Mouse (Mus musculus): ENCODE measurements around the gene Gid8. TPM values are rescaled to one million over a fixed set of nuclear protein-coding genes. Genes with fewer than 3 reads are reported as not detected.

Gene Gid8
- total RNA-seq (2021) = 63.0 and 72.3 TPM in 2 replicates
- long read RNA-seq, transcript Gid8-201 (5 exons, 1,655 nt) = major isoform, 16 of 28 reads
- long read RNA-seq, partial matches to known transcripts = 3 of 28 reads
- long read RNA-seq, other reads (novel, unspliced or antisense) = 9 of 28 reads

DNA sequence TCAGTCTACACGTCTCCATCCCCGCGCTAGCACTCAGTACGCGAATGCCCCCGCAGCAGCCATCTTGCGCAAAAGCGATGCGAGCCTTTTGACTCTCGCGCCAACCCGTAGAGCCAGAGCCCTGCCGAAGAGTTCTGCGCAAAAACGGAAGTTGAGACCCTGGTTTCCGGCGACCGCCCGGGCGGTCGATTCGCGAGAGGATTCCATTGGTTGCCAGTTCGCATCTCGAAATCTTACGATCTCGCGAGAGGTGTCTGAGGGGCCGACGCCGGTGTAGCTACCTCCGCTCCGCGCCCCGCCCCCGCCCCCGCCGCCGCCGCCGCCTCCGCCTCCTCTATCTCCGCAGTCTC, at the start of gene Gid8, which contains the start of gene Dido1:
TSS of gene Gid8 (plus strand) at position 195 of the 350 bp plus-strand sequence.
TSS of gene Dido1 (minus strand) at position 77 of the 350 bp plus-strand sequence.
- peak; percentile 95 for DNase-seq

DNA sequence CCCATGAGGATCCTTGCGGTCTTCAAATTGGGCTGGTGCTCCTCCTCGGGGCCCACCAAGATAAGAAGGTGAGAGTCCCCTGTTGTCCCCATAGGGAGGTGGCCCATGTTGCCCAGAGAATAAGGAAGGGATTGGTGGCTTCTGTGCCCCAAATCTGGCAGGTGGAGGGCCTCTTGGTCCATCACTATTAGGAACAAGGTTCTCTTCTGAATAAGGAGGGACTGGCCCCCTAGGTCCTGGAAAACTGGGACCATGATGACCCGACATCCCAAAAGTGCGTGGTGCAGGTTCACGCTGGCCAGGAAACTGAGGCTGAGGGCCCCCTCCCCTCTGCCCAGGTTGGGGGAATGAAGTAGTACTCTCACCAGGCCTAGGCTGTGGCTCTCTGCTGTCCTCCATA, 49.4 kb upstream of the Gid8 start:
- DNase-seq = no peak

DNA sequence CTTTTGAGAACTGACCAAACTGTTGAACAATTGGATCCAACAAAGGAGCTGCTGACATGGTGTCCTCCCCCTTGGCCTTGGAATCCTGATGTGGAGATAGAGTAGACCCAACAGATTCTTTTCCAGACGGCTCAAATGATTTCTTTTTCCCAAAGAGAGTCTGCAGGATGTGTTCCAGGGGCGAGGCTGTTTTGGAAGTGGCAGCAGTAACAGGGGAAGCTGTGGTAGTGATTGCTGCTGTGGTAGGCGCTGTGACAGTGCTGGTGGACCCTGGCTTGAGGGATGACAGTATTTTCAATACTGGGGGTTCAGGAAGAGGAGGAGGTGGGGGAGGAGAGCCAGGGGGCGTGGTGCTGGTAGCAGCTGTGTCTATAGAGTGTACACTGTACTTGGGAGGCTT, 47.9 kb upstream of the Gid8 start:
- no peak for DNase-seq

DNA sequence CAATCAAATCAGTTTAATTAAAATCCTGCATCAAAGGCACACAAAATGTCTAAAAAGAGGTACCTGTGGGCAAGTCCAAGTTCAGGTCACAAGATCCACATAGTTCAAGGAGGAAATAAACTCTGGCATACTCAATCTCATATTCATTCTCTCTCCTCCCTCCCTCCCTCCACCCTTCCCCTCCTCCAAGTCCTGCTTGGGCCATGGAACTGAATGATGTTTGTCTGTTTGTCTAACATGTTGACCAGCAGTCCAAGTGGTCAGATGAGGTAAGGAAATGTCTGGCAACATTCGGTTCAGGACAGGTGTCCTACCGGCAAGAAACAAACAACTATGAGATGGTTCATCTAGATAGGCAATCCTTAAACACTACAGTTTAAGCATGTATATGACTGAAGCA, 33.2 kb upstream of the Gid8 start:
- no peak for DNase-seq

DNA sequence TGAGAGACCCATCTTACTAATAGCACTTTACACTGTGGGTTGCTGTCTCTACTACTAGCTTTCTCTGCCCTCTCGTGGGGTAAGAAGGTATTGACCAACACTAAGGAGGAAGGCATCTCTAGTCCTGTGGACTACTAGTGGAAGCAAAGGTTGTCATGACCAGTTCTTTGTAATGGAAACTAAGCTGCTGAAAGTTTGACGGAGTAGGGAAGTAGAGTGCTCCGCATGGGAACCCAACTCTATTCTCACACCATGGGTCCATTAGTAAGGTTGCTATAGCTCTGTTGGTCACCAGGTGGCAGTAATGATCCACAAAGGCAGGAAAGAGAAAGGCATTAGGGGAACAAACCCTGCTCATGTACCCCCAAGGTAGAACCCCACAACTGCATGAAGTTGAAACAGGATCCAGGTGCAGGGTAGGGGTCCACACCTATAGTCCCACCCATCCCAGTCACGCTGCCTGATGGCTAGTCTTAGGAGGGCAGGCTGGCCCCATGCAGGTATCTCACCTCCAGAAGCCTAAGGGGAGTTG, 31.2 kb upstream of the Gid8 start:
- DNase-seq = peak; percentile 38

DNA sequence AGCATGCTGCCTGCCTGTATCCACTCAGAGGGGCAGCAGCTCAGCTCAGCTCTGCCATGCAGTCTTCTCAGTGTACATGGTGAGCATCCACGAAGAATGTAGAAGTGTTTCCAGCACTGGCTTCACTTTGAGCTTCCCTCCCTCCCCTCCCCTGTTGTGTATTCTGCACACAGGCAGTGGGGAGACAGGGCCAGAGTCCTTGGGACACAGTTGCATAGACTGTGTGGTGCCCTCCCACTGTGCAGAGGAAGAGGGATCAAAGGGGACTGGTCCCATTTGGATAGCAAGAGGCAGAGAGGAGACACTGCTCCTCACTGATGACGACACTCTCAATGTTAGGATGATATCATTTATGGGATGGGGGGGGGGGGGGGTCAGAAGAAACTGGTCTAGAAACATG, 28.7 kb upstream of the Gid8 start:
- no peak for DNase-seq

DNA sequence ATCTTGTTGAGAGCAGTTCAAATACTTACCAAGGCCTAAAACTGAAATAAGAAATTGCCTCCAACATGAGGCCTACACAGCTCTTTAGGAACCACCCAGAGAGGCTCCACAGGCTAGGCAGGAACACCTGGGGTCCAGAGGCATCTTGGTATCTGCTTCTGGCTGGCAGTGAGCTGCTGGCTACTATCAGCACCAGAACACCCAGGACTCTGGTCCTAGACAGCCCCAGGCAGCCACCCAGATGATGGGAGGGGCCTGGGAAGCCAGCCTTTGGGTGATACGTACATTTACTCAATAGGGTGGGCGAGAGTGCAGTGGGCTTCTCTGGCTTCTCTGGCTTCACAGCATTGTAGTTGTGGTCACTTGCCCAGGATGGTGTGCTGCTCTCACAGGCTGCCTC, 26.4 kb upstream of the Gid8 start:
- DNase-seq = no peak

DNA sequence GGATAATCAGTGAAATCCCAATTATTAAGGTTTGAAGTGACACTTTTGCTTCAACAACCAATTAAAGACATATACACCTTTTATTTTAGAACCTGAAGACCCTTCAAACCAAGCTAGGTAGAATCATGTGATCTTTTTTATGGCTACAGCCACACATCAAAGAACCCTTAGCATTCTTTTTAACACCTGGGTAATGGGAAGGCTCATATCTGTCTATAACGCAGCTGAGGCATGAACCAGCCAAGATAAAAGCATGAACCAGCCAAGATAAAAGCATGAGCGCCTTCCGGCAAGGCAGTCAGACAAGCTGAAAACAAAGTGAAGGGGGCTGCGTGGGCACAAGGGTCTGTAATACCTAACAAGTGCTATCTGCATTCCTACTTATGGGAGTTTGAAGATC, 25.9 kb upstream of the Gid8 start:
- DNase-seq = no peak

DNA sequence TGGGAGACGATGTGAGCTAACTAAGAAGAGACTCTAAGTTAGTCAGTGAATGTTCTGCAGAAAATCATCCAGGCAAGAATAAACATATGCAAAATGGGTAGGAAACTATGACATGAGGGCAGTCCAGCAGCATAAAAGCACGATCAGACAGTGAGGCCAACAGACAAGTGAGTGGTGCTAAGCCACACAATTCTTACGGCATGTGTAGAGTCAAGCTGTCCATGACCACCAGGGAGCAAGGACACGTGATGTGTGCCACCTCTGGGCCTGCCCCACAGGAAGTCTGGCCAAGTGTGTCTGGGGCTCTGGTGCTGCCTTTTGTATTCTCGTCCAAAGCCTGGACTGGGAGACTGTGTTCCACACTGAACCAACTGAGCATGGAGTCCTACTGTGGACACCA, 20.1 kb upstream of the Gid8 start:
- peak; percentile 32 for DNase-seq

DNA sequence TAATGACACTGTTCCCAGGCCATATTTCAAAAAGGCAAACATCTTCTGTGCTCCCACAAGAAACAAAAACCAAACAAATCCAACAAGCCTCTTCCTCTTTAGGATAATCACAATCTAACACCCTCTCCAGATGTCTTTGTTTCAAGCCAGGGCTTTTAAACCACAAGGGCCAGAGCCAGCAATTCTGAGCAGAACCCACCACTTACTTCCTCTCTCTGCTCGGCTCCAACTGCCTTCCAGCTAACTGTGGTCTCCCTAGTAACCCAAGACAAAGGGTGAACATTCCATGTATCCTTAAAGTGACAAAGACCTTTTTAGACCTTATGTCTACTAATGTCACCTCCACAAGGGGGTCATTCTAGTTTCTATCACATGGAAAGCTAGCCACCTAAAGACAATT, 17.3 kb upstream of the Gid8 start:
- no peak for DNase-seq

DNA sequence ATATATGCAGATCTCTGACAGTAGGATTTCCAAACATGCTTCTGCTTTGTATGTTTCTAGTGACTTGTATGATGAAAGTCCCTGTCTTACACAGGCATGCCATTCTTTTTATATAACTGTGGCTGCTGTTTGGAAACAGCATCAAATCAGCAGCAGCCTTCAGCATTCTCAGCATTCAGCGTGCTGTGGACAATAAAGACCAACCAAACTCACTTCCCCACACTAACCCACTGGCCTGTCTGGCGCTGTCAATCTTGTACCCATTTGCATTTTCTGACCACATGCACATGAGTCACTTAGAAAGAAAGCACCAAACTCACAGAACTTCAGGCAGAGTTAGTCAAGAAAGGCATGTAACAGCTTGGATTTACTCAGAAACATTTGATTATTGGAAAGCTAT, 14.7 kb upstream of the Gid8 start:
- no peak for DNase-seq

DNA sequence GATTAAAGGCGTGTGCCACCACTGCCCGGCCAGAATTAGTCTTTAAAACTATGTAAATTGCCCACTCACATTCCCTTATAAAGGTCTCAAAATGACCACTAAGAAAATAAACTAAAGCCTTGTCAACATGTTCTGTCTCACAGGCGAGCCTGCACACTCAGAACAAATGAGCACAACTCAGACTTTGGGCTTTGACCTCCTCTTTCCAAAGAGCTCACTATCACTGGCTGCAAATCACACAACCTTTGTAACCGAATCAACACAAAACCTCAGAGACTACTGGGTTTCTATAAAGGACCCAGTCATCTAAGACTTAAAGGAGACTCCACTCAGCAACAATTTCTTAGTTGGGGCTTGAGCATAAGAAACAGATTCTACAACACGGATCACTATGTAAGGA, 9.5 kb upstream of the Gid8 start:
- DNase-seq = no peak

DNA sequence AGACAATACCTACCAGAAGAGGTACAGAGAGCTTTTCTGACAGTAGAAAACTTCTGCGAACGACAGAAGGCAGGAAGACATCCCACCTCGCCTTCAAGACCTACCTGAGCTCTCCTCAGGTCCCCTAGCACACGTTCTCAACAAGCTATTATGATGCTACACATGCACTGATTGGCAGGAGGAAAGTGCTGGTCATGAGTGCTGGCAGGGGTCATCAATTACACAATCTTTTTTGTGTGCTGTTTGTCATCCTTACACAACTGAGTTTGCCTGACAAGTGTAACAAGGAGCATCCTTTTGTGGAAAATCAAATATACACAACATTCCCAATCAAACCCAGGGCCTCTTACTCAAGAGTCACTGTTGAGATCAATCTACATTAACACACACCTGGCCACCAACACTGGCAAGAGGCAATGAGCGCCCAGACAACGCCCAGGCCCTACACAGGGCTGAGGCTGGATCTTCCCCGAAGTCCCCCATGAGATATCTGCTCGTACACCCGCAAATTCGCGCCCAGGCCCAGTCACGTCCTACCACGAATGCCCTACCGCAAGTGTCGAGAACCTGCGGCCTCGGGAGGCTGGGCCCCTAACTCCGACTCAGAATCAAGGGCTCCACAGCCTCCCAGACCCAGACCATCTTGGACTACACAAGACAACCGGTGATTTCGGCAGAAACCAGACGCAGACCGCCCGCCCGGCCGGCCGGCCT, 8.7 kb upstream of the Gid8 start:
- no peak for DNase-seq

DNA sequence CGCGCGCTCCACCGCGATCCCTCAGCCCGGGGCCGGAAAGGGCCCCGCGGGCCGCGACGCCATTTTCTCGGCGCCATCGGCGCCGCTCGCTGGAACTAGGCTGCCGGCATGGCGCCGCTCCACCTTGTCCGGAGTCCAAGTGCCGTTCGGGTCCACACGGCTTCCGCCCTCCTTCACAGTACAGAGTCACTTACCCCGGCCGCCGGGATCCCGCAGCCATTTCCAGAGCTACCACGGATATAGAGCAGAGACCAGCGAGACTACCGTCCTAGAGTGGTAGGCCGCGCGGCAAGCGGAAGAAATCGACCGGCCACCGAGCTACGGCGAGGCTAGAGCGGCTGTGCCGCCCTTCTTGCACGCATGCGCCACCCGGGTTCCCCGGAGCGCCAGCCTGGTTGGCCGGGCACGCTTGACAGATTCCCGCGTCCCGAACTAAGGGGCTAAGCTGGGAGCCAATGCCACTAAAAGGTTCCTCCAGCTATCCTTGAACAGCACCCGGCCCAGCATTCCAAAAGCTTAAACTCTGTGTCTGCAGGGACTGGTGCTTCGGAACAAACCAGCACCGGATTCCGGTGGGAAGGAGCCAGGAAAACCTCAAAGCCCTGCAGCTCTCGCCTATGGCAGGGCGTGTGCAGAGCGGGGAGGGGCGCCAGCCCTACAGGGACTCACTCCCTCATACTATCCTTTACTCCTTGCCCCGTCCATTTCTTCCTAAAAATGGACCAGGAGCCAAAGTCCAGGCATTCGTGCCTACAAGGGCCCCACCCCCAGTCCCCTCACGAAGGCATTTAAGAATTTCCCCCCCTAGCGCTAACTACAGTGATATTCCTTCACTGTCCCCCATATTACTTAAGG, 7.9 kb upstream of the Gid8 start:
- DNase-seq = peak; percentile 93

DNA sequence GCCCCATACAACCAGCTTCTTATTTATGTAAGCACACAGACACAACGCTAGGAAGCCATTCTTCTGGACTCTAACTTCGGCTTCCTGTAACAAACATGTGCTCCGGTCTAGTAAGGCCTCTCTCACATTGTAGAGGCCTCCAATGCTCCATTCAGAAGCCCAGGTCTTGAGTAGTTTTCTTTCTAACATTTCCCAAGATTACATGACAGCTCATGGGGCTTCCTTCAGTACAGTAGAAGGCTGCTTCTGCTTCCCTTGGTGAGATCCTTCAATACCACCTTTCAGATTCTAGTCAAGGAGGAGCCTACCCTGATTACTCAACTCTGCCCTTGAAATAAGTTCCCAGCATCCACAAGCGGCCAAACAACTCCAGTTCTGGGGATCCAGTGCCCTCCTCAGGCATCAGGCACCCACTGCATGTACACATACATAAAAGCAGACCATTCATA, 7.2 kb upstream of the Gid8 start:
- no peak for DNase-seq

DNA sequence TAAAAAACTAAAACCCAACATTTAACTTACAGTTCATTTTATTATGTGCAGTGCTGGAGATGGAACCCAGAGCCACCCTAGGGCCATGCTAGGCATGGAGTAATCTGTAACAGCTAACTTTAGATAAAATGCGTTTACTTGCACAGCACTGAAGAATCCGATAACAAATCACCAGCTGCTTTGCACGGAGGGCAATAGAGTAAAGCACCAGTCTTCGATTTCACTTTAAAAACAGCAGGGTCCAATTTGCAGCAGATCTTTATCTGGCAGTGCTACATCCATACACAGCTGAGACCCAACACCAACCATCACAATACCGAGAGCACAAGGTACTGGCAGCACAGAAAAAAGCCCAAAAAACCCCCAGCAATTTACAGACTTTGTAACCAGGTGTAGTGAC, 6.7 kb upstream of the Gid8 start:
- no peak for DNase-seq

DNA sequence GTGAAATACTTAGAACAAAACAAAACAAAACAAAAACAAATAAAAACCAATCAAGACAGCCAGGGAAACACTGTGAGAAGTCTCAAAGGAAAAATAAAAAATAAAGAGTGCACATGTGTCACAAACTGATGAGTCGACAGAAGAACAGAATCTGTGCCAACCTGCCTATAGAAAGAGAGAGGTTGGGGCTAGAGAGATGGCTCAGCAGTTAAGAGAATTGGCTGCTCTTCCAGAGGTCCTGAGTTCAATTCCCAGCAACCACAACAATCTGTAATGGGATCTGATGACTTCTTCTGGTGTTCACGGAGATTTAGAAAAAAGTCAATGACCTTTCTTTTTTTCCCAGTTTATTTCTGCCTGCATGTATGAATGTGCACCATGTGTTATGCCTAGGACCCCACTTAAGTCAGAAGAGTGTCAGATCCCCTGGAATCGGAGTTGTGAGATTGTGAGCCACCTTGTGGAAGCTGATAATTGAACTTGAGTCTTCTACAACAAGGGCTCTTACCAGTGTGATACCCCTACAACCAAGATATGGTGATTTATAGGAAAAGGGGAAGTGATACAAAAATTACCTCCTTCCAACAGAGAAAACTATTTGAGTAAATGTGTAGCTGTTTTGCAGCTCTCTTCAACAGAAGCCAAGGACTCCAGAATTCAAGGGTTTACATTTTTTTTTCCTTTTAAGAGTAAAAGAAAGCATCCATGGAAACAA, 6.1 kb upstream of the Gid8 start:
- DNase-seq = no peak

DNA sequence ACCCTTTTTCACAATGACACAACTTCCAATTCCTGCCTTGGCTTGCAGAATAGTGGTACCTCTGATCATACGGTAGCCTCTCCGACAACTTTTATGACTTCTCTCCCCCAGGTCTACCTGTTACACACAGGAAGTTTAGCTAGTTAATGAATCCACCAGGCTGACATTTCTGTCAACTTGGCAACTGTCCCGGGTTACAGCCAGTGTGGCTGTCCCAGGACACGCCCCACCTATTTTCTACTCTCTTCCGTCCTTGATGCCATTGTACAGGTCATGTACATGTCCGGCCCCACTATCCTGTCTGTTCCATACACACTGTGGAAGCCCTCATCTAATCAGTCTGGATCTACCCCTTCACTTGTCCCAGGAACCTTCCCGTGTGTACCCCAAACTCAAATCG, 5.3 kb upstream of the Gid8 start:
- peak; percentile 52 for DNase-seq

DNA sequence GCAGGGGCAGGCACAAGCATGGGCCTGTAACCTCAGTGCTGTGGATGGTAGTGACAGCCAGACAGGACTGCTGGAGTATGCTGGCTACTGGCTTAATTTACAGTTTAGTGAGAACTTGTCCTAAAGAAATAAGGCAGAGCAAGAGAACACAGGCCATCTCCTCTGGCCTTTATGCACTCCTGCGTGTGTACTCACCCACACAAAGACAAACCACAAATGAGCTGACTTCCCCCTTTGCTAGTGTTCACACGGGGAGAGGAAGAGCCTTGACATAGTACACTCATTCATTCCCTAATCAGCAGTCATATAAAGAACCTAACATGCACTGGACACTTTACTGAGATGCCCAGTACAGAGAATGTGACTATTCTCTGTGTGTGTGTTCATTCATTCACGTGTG, 4.9 kb upstream of the Gid8 start:
- no peak for DNase-seq

DNA sequence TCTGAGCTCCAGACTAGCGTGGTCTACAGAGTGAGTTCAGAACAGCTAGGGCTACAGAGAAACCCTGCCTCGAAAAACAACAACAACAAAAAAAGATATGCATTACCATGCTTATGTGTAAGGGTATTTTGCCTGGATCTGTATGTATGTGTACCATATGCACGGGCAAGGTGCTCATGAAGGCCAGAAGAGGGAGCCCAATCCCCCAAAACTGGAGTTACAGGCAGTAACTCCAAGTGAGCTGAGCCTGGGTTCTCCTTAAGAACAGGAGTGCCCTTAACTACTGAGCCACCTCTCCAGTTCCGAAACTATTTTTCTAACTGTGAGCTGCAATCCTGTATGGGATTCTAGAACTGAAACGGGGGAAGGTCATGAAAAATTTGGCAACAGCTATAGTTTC, 3.9 kb upstream of the Gid8 start:
- DNase-seq = no peak

DNA sequence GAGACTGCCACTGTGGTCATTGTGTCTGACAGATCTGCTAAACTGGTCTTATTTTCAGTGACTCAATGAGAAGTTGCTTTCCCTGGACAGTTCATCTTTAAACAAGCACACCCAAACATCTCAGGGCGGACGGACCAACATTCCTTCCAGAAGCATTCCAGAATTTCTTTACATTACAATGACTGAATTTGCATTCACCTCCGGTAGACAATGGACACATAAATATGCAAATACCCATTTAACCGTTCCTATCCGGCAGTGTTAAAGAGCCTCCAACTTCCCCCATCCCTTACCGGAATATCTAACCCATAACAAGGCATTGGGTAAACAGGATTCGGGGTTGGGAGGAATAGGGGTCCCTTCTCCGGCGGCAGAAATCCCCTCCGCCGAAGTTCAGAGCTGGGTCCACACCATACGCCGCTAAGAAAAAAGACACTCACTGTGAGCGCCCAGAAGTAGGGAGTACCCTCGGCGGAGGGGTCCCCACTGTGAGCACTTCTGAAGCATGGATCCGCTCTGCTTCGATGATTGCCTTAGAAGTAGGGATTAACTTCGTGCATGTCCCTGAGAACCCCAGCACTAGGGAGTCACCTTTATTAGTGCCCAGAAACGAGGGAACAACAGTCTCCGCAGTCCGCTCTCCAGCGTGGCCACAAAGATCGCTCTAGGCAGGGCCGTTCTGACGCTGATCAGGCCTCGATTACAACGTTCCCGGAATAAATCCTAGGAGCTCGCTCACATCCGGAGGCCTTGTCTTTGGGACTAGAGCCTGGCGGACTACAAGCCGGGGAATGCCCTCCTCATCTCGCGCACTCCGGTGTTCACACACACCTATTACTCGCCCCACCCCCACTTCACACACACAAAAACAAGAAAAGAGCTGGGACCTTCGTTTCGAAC, 644 bp upstream of the Gid8 start:
- DNase-seq = no peak
